Mouse (Mus musculus) splenic B cell, adult 2 months (primary cell): ENCODE measurements at regions not wholly inside any gene's neighbourhood (a gene's known extent, or its start where the extent isn't known, plus 50 kb on each side); places are given as distances from the start of the nearest gene placed in this dataset.

Experiments
- DNase-seq: peaks from one replicate; pipeline ENCODE4 v3.0.0-alpha.2; 2011; ENCODE audit warnings: low read depth, low spot score
- H3K27me3 ChIP-seq: 2 replicates; pipeline ENCODE4 v1.6.1; 2012; ENCODE audit warnings: mild to moderate bottlenecking, low read length, moderate library complexity, mixed read lengths; ENCODE audit not compliant: control insufficient read depth, poor library complexity, insufficient read depth, severe bottlenecking
- H3K36me3 ChIP-seq: 2 replicates; pipeline ENCODE4 v1.6.1; 2012; ENCODE audit warnings: mild to moderate bottlenecking, low read length, moderate library complexity, mixed read lengths; ENCODE audit not compliant: control insufficient read depth, poor library complexity, insufficient read depth, severe bottlenecking

DNA sequence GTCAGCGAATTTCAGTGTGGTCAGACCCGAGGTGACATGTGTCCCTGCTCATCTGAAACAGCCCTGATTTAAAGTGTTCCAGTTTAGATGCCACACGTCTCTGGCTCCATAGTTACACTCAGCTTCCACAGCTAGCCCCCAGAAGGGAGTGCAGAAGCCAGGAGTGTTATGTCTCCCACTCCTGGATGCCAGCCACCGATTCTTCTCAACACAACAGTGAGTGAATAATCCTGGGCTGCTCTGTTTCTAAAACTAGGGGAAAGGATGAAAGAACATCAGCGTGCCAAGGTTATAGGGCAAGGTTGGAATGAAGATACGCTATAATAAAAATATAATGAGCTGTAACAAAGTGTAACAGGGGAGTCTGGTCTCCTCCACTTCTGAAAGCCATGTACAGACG, 51.5 kb upstream of the Stmnd1 start:
- Histone ChIP-seq H3K36me3 (no peaks in the 10 kb centered on the region), H3K27me3 (no peaks in the 10 kb centered on the region)
- no peak for DNase-seq

DNA sequence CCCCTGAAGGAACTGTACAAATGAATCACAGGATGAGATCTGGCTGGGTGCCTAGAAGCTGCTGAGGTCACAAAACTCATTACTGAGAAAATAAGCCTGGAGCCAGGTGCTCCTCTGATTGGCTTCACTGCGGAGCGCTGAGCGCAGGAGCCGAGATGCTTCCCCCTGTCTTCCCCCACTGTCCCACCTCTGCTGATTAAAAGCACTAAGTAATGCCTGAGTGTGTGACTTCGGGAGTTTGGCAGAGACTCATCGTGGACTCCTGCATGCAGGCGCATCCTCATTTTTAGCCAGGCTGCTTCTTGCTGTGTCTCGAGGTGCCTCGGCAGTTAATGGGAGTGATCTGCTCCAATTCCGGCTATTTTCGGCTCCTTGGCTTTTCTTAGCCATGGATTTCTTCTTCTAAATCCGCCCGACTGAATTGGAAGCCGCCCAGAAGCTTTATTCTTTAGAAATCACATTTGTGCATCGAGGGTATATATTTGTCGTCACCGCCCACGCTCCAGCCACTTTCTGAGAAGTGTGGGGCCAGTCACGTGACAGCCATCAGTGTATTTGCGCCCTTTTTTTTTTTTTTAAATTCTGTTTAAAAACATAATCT, 55.3 kb upstream of the Stmnd1 start:
- H3K36me3 ChIP-seq, result no peaks in the 10 kb centered on the region
- DNase-seq, result no peak
- H3K27me3 ChIP-seq, result no peaks in the 10 kb centered on the region

GRCm38 (mm10) chr13:46216954-46217838, 56.3 kb upstream of the Stmnd1 start:
- no peak for DNase-seq
- Histone ChIP-seq H3K27me3 (no peaks in the 10 kb centered on the region), H3K36me3 (no peaks in the 10 kb centered on the region)

GRCm38 (mm10) chr13:46203551-46203950, 70.0 kb upstream of the Stmnd1 start:
- DNase-seq, result no peak
- Histone ChIP-seq H3K27me3 (no peaks in the 10 kb centered on the region; the same call in 1 of the 2 replicates), H3K36me3 (no peaks in the 10 kb centered on the region)

DNA sequence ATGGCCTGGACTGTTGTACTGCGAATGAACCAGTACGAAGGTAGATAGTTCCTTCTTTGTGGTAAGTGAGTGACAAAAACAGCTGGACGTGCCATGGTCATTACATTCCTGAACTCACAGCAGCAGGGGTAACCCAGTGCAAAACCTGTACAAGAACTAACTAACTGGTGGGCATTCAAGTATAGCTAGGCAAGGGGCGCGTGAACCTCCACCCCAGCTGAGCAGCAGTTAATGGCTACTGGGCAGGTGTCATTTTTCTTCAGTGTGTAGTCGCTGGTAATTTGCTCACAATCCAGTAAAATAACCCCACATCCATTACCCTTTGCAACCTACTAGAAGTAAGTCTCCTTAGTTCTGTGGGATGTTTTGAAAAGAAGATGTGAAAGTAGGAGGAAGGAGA, 70.9 kb upstream of the Stmnd1 start:
- H3K36me3 ChIP-seq, result no peaks in the 10 kb centered on the region
- H3K27me3 ChIP-seq, result no peaks in the 10 kb centered on the region; the same call in 1 of the 2 replicates
- no peak for DNase-seq

GRCm38 (mm10) chr13:46201029-46201599, 72.4 kb upstream of the Stmnd1 start:
- no peak for DNase-seq
- Histone ChIP-seq H3K36me3 (no peaks in the 10 kb centered on the region), H3K27me3 (no peaks in the 10 kb centered on the region; the same call in 1 of the 2 replicates)

DNA sequence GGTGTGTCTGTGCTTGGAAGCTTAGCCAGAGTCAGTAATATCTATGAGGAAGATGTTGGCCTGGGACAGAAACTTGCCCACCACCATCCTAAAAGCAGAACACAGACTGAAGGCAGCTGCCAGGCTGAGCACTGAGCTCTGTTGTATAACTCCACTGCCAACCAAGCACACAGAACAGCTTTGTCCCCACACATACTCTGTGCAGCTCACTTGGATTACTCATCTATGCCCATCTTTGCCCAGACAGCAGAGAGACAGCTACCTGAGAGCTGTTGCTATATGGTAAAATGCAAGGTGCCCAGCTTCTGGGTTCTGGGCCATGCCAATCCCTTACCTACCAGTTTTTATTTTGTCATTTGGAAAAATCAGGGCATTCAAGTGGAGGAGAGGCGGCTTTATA, 80.4 kb upstream of the Stmnd1 start:
- DNase-seq, result no peak
- H3K36me3 ChIP-seq, result no peaks in the 10 kb centered on the region
- no peaks in the 10 kb centered on the region for H3K27me3 ChIP-seq

DNA sequence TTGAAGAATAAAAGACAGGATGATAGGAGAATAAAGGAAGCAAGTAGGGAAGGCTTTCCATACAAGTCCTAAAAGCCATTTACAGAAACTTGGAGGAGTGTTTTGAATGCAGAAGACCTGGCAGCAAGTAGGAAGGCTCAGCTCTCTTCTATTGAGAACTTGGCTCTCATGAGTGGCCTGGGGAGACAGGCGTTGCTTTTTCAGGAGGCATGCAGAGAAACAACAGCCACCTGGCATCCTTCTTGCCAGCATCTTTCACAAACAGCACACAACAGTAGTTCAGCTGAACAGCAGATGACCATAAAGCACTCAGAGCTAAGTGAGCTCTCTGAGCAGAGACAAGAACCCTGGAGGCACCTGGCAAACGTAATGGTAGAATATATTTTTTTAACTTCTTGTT, 83.8 kb upstream of the Stmnd1 start:
- H3K27me3 ChIP-seq, result no peaks in the 10 kb centered on the region
- no peaks in the 10 kb centered on the region for H3K36me3 ChIP-seq
- DNase-seq, result no peak

DNA sequence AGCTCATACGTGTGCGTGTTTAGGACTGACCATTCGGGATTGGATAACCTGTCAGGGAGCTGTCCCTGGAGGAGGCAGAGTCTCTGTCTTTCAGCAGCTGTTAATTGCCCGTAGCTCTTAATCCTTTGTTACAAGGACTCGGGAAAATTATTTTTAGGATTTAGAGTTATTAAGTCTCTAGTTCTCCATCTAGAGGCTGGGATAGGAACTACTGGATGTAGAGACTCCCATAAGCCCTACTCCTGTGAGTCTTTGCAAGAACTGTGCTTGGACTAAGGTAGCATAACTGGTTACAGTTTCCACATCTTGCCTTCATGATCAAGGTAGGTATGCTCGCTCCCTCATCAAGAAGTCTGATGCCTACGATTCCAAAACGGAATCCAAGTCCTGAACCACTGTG, 90.7 kb upstream of the Stmnd1 start:
- no peaks in the 10 kb centered on the region for H3K36me3 ChIP-seq
- DNase-seq, result no peak
- H3K27me3 ChIP-seq, result no peaks in the 10 kb centered on the region

DNA sequence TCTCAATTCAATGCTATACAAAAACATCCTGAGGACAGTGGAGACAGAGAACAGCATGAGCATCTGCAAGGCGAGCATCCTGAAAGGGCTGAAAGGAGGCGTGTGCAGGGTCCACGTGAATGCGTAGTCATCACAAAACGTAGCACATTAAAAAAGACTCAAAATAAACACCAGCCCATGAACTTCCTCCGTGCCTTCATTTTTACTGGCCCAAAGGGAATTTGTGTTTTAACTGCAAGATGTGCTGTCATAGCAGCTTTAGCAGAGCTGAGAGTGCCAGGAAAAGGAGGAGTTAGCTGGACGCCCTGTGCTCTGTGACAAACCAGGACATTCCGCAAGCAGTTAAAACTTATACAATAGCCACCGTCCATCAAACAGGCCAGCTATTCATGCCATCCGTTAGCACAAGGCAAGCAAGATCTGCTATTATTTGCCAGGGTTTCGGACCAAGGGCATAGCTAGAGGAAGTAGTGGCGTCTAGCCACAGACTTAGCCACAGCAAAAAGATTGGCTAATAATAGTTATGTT, 92.9 kb upstream of the Stmnd1 start:
- H3K36me3 ChIP-seq, result no peaks in the 10 kb centered on the region
- DNase-seq, result no peak
- no peaks in the 10 kb centered on the region for H3K27me3 ChIP-seq

DNA sequence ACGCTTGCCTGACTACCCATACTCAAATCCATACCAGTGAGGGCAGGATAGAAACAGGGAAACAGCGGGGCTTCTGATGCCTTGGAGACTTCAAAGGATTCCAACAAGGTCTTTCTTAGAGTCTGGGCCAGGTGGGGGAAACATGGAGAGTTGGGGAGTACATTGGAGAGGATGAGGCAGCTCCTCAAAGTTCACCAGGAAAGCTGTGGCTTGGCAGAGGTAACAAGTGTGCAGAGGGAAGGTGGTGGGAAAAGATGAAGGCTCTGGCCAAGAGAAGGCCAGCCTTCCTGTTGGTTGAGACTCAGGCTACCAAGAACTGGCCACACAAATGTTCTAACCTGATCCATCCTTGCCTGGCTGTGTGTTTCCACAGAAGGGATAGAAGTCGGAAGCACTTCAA, 93.6 kb upstream of the Stmnd1 start:
- H3K27me3 ChIP-seq, result no peaks in the 10 kb centered on the region
- no peak for DNase-seq
- H3K36me3 ChIP-seq, result no peaks in the 10 kb centered on the region

GRCm38 (mm10) chr13:46173103-46173502, 100.4 kb upstream of the Stmnd1 start:
- Histone ChIP-seq H3K36me3 (no peaks in the 10 kb centered on the region), H3K27me3 (no peaks in the 10 kb centered on the region)
- no peak for DNase-seq

DNA sequence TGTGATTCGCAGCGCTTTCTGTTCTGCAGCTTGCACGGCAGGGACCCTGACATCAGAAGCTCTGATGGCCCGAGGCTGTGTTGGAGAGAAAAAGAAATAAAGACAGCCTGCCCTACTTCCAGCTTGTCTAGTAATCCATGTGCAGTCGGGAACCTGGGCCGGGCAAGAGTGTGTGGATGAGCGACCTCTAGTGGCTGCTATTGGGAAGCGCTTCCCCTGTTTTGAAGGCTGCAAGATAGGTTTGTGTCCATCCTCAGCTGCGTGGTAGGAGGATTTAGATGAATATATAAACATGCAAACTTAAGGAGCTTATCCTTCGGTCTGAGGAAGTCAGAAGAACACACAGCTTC, 111.5 kb upstream of the Stmnd1 start:
- DNase-seq, result peak; percentile 74
- Histone ChIP-seq H3K36me3 (no peaks in the 10 kb centered on the region), H3K27me3 (no peaks in the 10 kb centered on the region)

DNA sequence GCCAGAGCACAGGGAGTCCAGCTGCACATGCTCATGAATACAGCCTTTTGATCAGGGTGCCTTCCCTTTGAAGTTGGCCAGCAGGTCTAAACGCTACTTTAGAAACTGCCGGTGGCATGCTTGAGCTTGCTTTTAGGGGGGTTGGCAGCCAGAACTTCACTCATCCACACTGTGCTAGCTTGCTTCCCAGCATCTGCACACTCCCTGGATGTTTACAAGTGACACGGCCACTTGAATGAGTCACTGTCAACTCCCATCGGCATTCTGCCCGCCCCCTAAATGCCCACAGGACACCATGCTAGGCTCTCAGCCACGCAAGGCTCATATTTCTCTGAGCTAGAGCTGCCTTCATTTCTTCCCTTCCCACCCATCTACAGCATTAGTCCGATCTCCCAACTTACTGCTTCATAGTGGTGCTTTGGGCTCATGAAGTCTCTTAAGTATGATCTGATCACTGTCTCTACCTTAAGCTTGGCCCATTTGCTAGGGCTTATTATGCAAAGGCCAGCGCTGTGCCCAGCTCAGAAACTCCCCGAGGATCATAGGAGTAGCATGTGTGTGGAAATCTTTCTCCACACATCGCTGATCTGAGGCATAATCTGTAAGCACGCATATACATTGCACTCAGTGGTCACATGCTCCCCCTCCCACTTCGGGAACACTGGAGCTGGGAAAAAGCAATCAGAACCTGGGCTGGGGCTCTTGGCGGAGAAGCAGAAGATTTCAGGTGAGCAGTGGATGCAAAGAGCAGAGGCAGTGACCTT, 112.1 kb upstream of the Stmnd1 start:
- Histone ChIP-seq H3K36me3 (no peaks in the 10 kb centered on the region), H3K27me3 (no peaks in the 10 kb centered on the region)
- DNase-seq, result no peak

GRCm38 (mm10) chr13:46159354-46159753, 114.2 kb upstream of the Stmnd1 start:
- H3K36me3 ChIP-seq, result no peaks in the 10 kb centered on the region
- no peaks in the 10 kb centered on the region for H3K27me3 ChIP-seq
- DNase-seq, result no peak
